In the genomic region with DNA sequence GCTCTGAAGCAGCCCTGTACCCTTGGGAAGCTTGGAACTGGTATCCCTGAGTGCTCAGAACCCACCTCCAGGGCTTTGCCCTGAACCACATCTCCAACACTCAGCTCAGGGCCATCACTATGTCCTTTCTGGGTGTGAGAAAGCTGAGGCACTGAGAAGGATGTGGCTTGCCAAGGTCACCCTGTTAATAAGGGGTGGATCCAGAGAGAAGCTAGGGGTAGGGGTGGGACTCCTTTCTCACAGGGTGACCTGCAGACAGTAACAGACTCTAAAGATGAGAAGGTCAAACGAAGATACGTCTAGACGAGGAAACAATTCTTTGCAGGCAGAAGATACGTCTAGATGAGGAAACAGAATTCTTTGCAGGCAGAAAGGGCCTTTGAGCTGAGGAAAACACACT, we compare ENCODE assay signal across 31 mouse cellular contexts. TPM values are rescaled to one million over a fixed set of nuclear protein-coding genes. Genes with fewer than 3 reads are reported as not detected.
"Had no signal": no experiment of that assay in that cellular context is flagged by ENCODE, and none has a peak within 500 bp of the region (broad histone marks: within the 10 kb centered on the region; RNA-seq: fewer than 3 reads in every experiment).

No protein-coding gene starts in this region.

- H3K4me2 ChIP-seq: heart, embryonic 13.5 days; heart, embryonic 15.5 days; hindbrain, embryonic 13.5 days; hindbrain, embryonic 15.5 days; kidney, embryonic 15.5 days; limb, embryonic 12.5 days; liver, embryonic 11.5 days; liver, embryonic 13.5 days had no signal

- ATAC-seq: hindbrain, postnatal 0 days; intestine, embryonic 16.5 days had no signal

- DNase-seq: gastrocnemius, adult 2 months; gastrocnemius, postnatal 10 days; gastrocnemius, postnatal 25 days; heart, adult 18-20 months; kidney, adult 11 months; kidney, adult 9 months; kidney, postnatal 14 days; kidney, postnatal 36 days; liver; liver, embryonic 13.5 days had no signal

- H3K9ac ChIP-seq: heart, embryonic 13.5 days; heart, embryonic 15.5 days; hindbrain, embryonic 13.5 days; hindbrain, embryonic 15.5 days; kidney, embryonic 15.5 days; limb, embryonic 12.5 days; liver, embryonic 13.5 days had no signal

- H3K4me3 ChIP-seq: gastrocnemius, adult 2 months; heart, embryonic 10.5 days; heart, embryonic 13.5 days; heart, embryonic 15.5 days; hindbrain, embryonic 13.5 days; hindbrain, embryonic 15.5 days; kidney, embryonic 15.5 days; left cerebral cortex, adult 2 months; limb, embryonic 10.5 days; limb, embryonic 12.5 days; liver, embryonic 13.5 days had no signal

- H3K27ac ChIP-seq: gastrocnemius, adult 2 months; heart, embryonic 10.5 days; heart, embryonic 13.5 days; heart, embryonic 15.5 days; hindbrain, embryonic 13.5 days; hindbrain, embryonic 15.5 days; hindbrain, postnatal 0 days; kidney, embryonic 15.5 days; kidney, postnatal 0 days; left cerebral cortex, adult 2 months; limb, embryonic 10.5 days; limb, embryonic 12.5 days; liver, embryonic 13.5 days had no signal

- H3K9me3 ChIP-seq: heart, embryonic 10.5 days; heart, embryonic 13.5 days; heart, embryonic 15.5 days; hindbrain, embryonic 13.5 days; hindbrain, embryonic 15.5 days; kidney, embryonic 15.5 days; limb, embryonic 10.5 days; limb, embryonic 12.5 days; liver, embryonic 13.5 days had no signal

RNA-seq across cellular contexts. Expression of a gene that starts 2.7 kb away (rescaled TPM):
- total RNA-seq: gastrocnemius, adult 2 months; gastrocnemius, postnatal 10 days; gastrocnemius, postnatal 25 days; gastrocnemius, postnatal 4 days; granulocyte monocyte progenitor cell, adult 5-6 weeks; heart, adult 18-20 months; heart, adult 8-10 months; heart, postnatal 25 days; hematopoietic stem cell, adult 5-6 weeks; hindbrain, postnatal 0 days; layer of hippocampus, adult 18-20 months; left cerebral cortex, adult 2 months had no signal
- polyA plus RNA-seq: kidney, adult 2 months; large intestine, adult 2 months had no signal
